Mouse (Mus musculus) bone marrow macrophage, adult 2 months (primary cell): ENCODE data around the gene Card19.

Experiments
- CTCF ChIP-seq: IDR thresholded peaks from 2 replicates; pipeline ENCODE4 v1.5.1; 2012; ENCODE audit warnings: low read depth, mild to moderate bottlenecking, low read length, moderate library complexity
- POLR2A ChIP-seq: IDR thresholded peaks from 2 replicates; pipeline ENCODE4 v1.6.1; 2012; ENCODE audit warnings: mild to moderate bottlenecking, low read depth, low read length, borderline replicate concordance

GRCm38 (mm10) chr13:49200688-49201087, 15.1 kb downstream of the Card19 start:
- TF ChIP-seq POLR2A (no peak), CTCF (no peak)
